Mouse (Mus musculus): ENCODE measurements around the gene Spg7. TPM values are rescaled to one million over a fixed set of nuclear protein-coding genes. Genes with fewer than 3 reads are reported as not detected.

Gene Spg7
- polyA plus RNA-seq, 1 experiment from 2014 or later = 47.2 TPM

GRCm38 (mm10) chr8:123117744-123118143, 55.0 kb downstream of the Spg7 start:
- H3K9me3 ChIP-seq = no peaks in the 10 kb centered on the region
- peak overlapping the region; percentile 43 for H3K4me3 ChIP-seq
- H3K4me2 ChIP-seq (replicated peaks) = peak overlapping the region; percentile 73
- peak overlapping the region; percentile 47 for H3K9ac ChIP-seq (replicated peaks)
- ATAC-seq (replicated peaks) = no peak
- no peaks in the 10 kb centered on the region for H3K36me3 ChIP-seq
- WGBS = 2% methylated on average over 17 of the region's 17 CpGs
- no peak overlapping the region for H3K27ac ChIP-seq (replicated peaks)
- H3K4me1 ChIP-seq = peaks cover 17% of the 10 kb centered on the region
- H3K27me3 ChIP-seq = peaks cover 37% of the 10 kb centered on the region

- H3K9me3 ChIP-seq = no peaks in the 10 kb centered on the region
- no peaks in the 10 kb centered on the region for H3K36me3 ChIP-seq
- H3K4me3 ChIP-seq = no peak overlapping the region
- H3K9ac ChIP-seq (replicated peaks) = no peak overlapping the region
- H3K27me3 ChIP-seq = peaks cover 26% of the 10 kb centered on the region
- 75% methylated on average over 9 of the region's 9 CpGs for whole genome bisulfite sequencing
- H3K27ac ChIP-seq (replicated peaks) = no peak overlapping the region
- no peak overlapping the region for H3K4me2 ChIP-seq (replicated peaks)
- peaks cover 12% of the 10 kb centered on the region for H3K4me1 ChIP-seq
- ATAC-seq (replicated peaks) = no peak
Measured at GRCm38 (mm10) chr8:123122059-123122458, 59.3 kb downstream of the Spg7 start.

GRCm38 (mm10) chr8:123122670-123123069, 59.9 kb downstream of the Spg7 start:
- Histone ChIP-seq H3K9ac (replicated peaks) (no peak overlapping the region), H3K36me3 (no peaks in the 10 kb centered on the region), H3K27ac (replicated peaks) (no peak overlapping the region), H3K27me3 (peaks cover 20% of the 10 kb centered on the region), H3K9me3 (no peaks in the 10 kb centered on the region), H3K4me3 (no peak overlapping the region), H3K4me1 (peaks cover 6% of the 10 kb centered on the region), H3K4me2 (replicated peaks) (no peak overlapping the region)
- no peak for ATAC-seq (replicated peaks)
- WGBS = 80% methylated on average over 5 of the region's 5 CpGs

GRCm38 (mm10) chr8:123126193-123126816, 63.6 kb downstream of the Spg7 start:
- Histone ChIP-seq H3K36me3 (no peaks in the 10 kb centered on the region), H3K9ac (replicated peaks) (no peak overlapping the region), H3K4me2 (replicated peaks) (no peak overlapping the region), H3K4me1 (no peaks in the 10 kb centered on the region; the same call in 1 of the 2 replicates), H3K27me3 (0 out of 2 replicates have a peak, but pooled peaks cover 3% of the 10 kb centered on the region), H3K9me3 (no peaks in the 10 kb centered on the region), H3K27ac (replicated peaks) (no peak overlapping the region), H3K4me3 (no peak overlapping the region)
- ATAC-seq (replicated peaks) = peak; percentile 8; the same call in 1 of the 2 replicates
- 7% methylated on average over 19 of the region's 19 CpGs for WGBS

GRCm38 (mm10) chr8:123131041-123131440, 68.3 kb downstream of the Spg7 start:
- H3K36me3 ChIP-seq = no peaks in the 10 kb centered on the region
- WGBS = 80% methylated on average over 9 of the region's 9 CpGs
- H3K9ac ChIP-seq (replicated peaks) = no peak overlapping the region
- H3K27me3 ChIP-seq = no peaks in the 10 kb centered on the region
- no peaks in the 10 kb centered on the region for H3K9me3 ChIP-seq
- H3K4me1 ChIP-seq = peaks cover 17% of the 10 kb centered on the region
- ATAC-seq (replicated peaks) = no peak
- H3K27ac ChIP-seq (replicated peaks) = no peak overlapping the region
- no peak overlapping the region for H3K4me2 ChIP-seq (replicated peaks)
- no peak overlapping the region for H3K4me3 ChIP-seq

GRCm38 (mm10) chr8:123132953-123133352, 70.2 kb downstream of the Spg7 start:
- 95% methylated on average over 2 of the region's 2 CpGs for WGBS

GRCm38 (mm10) chr8:123134149-123134713, 71.5 kb downstream of the Spg7 start:
- Histone ChIP-seq H3K4me1 (peaks cover 32% of the 10 kb centered on the region), H3K4me2 (replicated peaks) (no peak overlapping the region), H3K9me3 (no peaks in the 10 kb centered on the region), H3K4me3 (no peak overlapping the region), H3K9ac (replicated peaks) (no peak overlapping the region), H3K36me3 (no peaks in the 10 kb centered on the region), H3K27me3 (no peaks in the 10 kb centered on the region), H3K27ac (replicated peaks) (no peak overlapping the region; the same call in 1 of the 2 replicates)
- 80% methylated on average over 11 of the region's 11 CpGs for WGBS
- no peak for ATAC-seq (replicated peaks)

More at GRCm38 (mm10) chr8:123132953-123133352, 70.2 kb downstream of the Spg7 start:
- Histone ChIP-seq H3K4me2 (replicated peaks) (no peak overlapping the region), H3K36me3 (no peaks in the 10 kb centered on the region), H3K4me1 (peaks cover 27% of the 10 kb centered on the region), H3K9me3 (no peaks in the 10 kb centered on the region), H3K27me3 (no peaks in the 10 kb centered on the region), H3K4me3 (no peak overlapping the region), H3K9ac (replicated peaks) (no peak overlapping the region), H3K27ac (replicated peaks) (no peak overlapping the region)
- ATAC-seq (replicated peaks) = no peak

GRCm38 (mm10) chr8:123135406-123135805, 72.7 kb downstream of the Spg7 start:
- H3K27ac ChIP-seq (replicated peaks) = peak overlapping the region; percentile 80
- H3K9ac ChIP-seq (replicated peaks) = no peak overlapping the region
- H3K9me3 ChIP-seq = no peaks in the 10 kb centered on the region
- H3K4me1 ChIP-seq = peaks cover 32% of the 10 kb centered on the region
- ATAC-seq (replicated peaks) = peak; percentile 55; the same call in 1 of the 2 replicates
- H3K4me2 ChIP-seq (replicated peaks) = peak overlapping the region; percentile 25
- H3K36me3 ChIP-seq = no peaks in the 10 kb centered on the region
- no peak overlapping the region for H3K4me3 ChIP-seq
- H3K27me3 ChIP-seq = no peaks in the 10 kb centered on the region
- WGBS = 3% methylated on average over 7 of the region's 7 CpGs

GRCm38 (mm10) chr8:123135806-123136205, 73.1 kb downstream of the Spg7 start:
- Histone ChIP-seq H3K9me3 (no peaks in the 10 kb centered on the region), H3K27ac (replicated peaks) (peak overlapping the region; percentile 80), H3K4me1 (peaks cover 32% of the 10 kb centered on the region), H3K27me3 (no peaks in the 10 kb centered on the region), H3K4me2 (replicated peaks) (no peak overlapping the region), H3K36me3 (no peaks in the 10 kb centered on the region), H3K4me3 (no peak overlapping the region), H3K9ac (replicated peaks) (no peak overlapping the region)
- WGBS = 40% methylated on average over 9 of the region's 9 CpGs
- no peak for ATAC-seq (replicated peaks)

- H3K4me1 ChIP-seq = peaks cover 32% of the 10 kb centered on the region
- no peaks in the 10 kb centered on the region for H3K27me3 ChIP-seq
- 81% methylated on average over 9 of the region's 9 CpGs for WGBS
- no peak overlapping the region for H3K9ac ChIP-seq (replicated peaks)
- no peak overlapping the region for H3K4me3 ChIP-seq
- ATAC-seq (replicated peaks) = no peak
- H3K9me3 ChIP-seq = no peaks in the 10 kb centered on the region
- H3K4me2 ChIP-seq (replicated peaks) = no peak overlapping the region
- H3K36me3 ChIP-seq = no peaks in the 10 kb centered on the region
- peak overlapping the region; percentile 46; the same call in 1 of the 2 replicates for H3K27ac ChIP-seq (replicated peaks)
Measured at GRCm38 (mm10) chr8:123136287-123136686, 73.5 kb downstream of the Spg7 start.

- peak; percentile 89 for ATAC-seq (replicated peaks)
- no peak overlapping the region for H3K4me3 ChIP-seq
- no peaks in the 10 kb centered on the region for H3K9me3 ChIP-seq
- H3K4me1 ChIP-seq = peaks cover 37% of the 10 kb centered on the region
- peak overlapping the region; percentile 23; the same call in 1 of the 2 replicates for H3K9ac ChIP-seq (replicated peaks)
- H3K27ac ChIP-seq (replicated peaks) = peak overlapping the region; percentile 77
- H3K36me3 ChIP-seq = no peaks in the 10 kb centered on the region
- 0% methylated on average over 2 of the region's 2 CpGs for WGBS
- no peaks in the 10 kb centered on the region for H3K27me3 ChIP-seq
- no peak overlapping the region for H3K4me2 ChIP-seq (replicated peaks)
Measured at GRCm38 (mm10) chr8:123137645-123138077, 74.9 kb downstream of the Spg7 start.

GRCm38 (mm10) chr8:123138741-123139140, 76.0 kb downstream of the Spg7 start:
- Histone ChIP-seq H3K27ac (replicated peaks) (no peak overlapping the region), H3K9ac (replicated peaks) (no peak overlapping the region), H3K9me3 (no peaks in the 10 kb centered on the region), H3K4me2 (replicated peaks) (no peak overlapping the region), H3K36me3 (no peaks in the 10 kb centered on the region), H3K4me3 (no peak overlapping the region), H3K4me1 (peaks cover 37% of the 10 kb centered on the region), H3K27me3 (no peaks in the 10 kb centered on the region)
- whole genome bisulfite sequencing = 49% methylated on average over 4 of the region's 4 CpGs
- no peak for ATAC-seq (replicated peaks)

Measured in forebrain, embryonic 15.5 days (tissue).